Mouse (Mus musculus): ENCODE results near the gene Nfu1. TPM values are rescaled to one million over a fixed set of nuclear protein-coding genes. Genes with fewer than 3 reads are reported as not detected.
"Not testable (repeated sequence)": the region's sequence is repeated elsewhere in the genome, so short reads cannot be mapped to it uniquely, and the experiment has no call there.

Nfu1 gene
- polyA plus RNA-seq, 1 experiment from 2014 or later: 130 TPM

- not testable (repeated sequence) for H3K9ac ChIP-seq; H3K4me2 ChIP-seq; H3K9me3 ChIP-seq; H3K4me3 ChIP-seq; H3K27me3 ChIP-seq; ATAC-seq (ENCODE audit: low FRiP score); H3K27ac ChIP-seq; H3K4me1 ChIP-seq (replicated peaks)
- 90% methylated on average over 7 of the region's 7 CpGs for WGBS
- peaks cover 46% of the 10 kb centered on the region for H3K36me3 ChIP-seq
Observed at GRCm38 (mm10) chr6:87031310-87031709, 22.3 kb downstream of the Nfu1 start.

- 90% methylated on average over 3 of the region's 3 CpGs for WGBS
- H3K27me3 ChIP-seq: no peaks in the 10 kb centered on the region
- peaks cover 37% of the 10 kb centered on the region for H3K36me3 ChIP-seq
- no peak overlapping the region for H3K9ac ChIP-seq
- no peak overlapping the region for H3K27ac ChIP-seq
- H3K9me3 ChIP-seq: peaks cover 3% of the 10 kb centered on the region; the same call in 1 of the 2 replicates
- no peak overlapping the region for H3K4me3 ChIP-seq
- H3K4me1 ChIP-seq (replicated peaks): no peaks in the 10 kb centered on the region
- ATAC-seq (ENCODE audit: low FRiP score): no peak
- H3K4me2 ChIP-seq: no peak overlapping the region
Observed at GRCm38 (mm10) chr6:87032401-87032800, 23.4 kb downstream of the Nfu1 start.

DNA sequence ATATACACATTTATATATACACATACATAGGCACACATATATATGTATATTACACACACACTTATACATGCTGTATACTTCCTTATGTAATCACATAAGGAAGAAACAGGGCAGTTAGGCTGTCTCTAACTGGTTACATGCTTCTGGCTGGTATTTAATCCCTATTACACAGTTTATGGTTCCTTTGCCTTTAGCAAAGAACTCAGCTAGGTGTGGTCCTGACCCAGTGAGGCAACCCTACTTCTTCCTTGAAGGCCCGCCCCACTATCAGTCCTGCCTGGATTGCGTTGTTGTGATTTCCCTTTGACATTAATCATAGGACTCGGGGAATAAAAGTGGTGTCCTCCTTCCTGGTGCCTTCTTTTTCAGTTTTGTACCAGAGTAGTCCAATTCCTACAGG, 25.4 kb downstream of the Nfu1 start:
- Histone ChIP-seq H3K27ac (no peak overlapping the region), H3K36me3 (peaks cover 19% of the 10 kb centered on the region), H3K4me3 (no peak overlapping the region), H3K9ac (no peak overlapping the region), H3K27me3 (no peaks in the 10 kb centered on the region), H3K4me2 (no peak overlapping the region), H3K4me1 (replicated peaks) (no peaks in the 10 kb centered on the region), H3K9me3 (peaks cover 3% of the 10 kb centered on the region; the same call in 1 of the 2 replicates)
- WGBS: 95% methylated on average over 3 of the region's 3 CpGs
- ATAC-seq (ENCODE audit: low FRiP score): no peak

DNA sequence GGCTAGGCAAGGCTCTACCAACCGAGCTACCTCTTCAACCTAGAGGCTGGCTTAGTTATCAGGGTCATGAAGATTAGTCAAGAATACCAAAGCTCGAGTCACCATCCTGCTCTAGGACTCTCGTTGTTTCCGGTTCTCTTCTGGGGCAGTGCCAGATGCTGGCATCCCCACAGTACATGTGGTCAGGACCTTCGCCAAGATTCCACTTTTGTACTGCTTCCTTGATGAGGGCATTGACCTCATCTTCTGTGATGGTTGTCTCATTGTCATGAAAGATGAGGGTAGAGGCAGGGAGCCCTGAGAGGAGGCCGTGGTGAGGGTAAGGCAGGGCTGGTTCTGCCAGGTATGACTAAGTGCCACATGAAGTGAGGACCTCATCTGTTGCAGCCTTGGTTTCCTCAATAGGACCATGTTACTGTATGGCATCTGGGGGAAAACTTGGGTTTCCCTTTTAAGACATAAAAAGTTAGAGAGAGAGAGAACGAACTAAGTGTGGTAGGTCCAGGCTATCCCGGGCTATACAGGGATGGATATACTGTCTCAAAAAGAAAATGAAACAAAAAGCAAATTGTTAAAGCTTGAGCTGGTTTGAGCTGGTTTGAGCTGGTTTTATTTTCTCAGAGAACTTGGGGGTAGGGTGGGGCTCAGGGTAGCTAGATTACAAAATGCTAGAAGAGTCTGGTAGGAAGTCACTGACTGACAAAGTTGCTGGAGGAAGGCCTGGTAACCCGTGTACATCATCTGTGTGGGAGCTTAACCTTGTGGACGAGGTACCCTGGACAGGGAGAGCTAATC, 29.0 kb downstream of the Nfu1 start:
- 90% methylated on average over 10 of the region's 10 CpGs for WGBS
- peaks cover 7% of the 10 kb centered on the region; the same call in 1 of the 2 replicates for H3K4me1 ChIP-seq (replicated peaks)
- H3K36me3 ChIP-seq: no peaks in the 10 kb centered on the region
- H3K27ac ChIP-seq: no peak overlapping the region
- H3K4me3 ChIP-seq: no peak overlapping the region
- no peaks in the 10 kb centered on the region for H3K27me3 ChIP-seq
- no peak overlapping the region for H3K9ac ChIP-seq
- no peak overlapping the region for H3K4me2 ChIP-seq
- ATAC-seq (ENCODE audit: low FRiP score): no peak
- peaks cover 3% of the 10 kb centered on the region; the same call in 1 of the 2 replicates for H3K9me3 ChIP-seq

- H3K4me1 ChIP-seq (replicated peaks): peaks cover 16% of the 10 kb centered on the region
- H3K27me3 ChIP-seq: no peaks in the 10 kb centered on the region
- H3K36me3 ChIP-seq: no peaks in the 10 kb centered on the region
- ATAC-seq (ENCODE audit: low FRiP score): no peak
- WGBS: 93% methylated on average over 8 of the region's 8 CpGs
- H3K27ac ChIP-seq: no peak overlapping the region
- peaks cover 3% of the 10 kb centered on the region; the same call in 1 of the 2 replicates for H3K9me3 ChIP-seq
- no peak overlapping the region for H3K4me3 ChIP-seq
- no peak overlapping the region for H3K9ac ChIP-seq
- H3K4me2 ChIP-seq: no peak overlapping the region
Observed at GRCm38 (mm10) chr6:87039161-87039560, 30.1 kb downstream of the Nfu1 start.

DNA sequence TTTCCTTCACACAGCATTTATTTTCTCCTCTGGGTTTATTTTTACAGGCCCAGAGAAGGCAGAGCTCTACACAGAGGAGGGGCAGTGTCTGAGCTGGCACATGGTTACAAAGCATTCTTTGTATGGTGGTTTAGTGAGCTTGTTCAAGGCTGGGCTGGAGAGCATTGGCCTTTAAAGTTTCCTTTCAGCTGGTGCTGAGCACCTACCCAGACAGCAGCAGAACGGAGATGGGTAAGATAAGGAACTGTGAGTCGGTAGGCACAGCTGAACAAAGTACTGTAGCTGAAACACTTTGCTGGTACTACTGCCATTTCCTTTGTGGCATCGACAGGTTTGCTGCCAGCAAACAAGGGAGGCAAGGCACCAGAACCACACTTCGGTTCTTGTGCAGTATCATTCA, 31.9 kb downstream of the Nfu1 start:
- Histone ChIP-seq H3K4me1 (replicated peaks) (peaks cover 24% of the 10 kb centered on the region), H3K4me2 (no peak overlapping the region), H3K27ac (peak overlapping the region; percentile 56), H3K9me3 (peaks cover 3% of the 10 kb centered on the region; the same call in 1 of the 2 replicates), H3K27me3 (no peaks in the 10 kb centered on the region), H3K4me3 (no peak overlapping the region), H3K9ac (no peak overlapping the region), H3K36me3 (no peaks in the 10 kb centered on the region)
- ATAC-seq (ENCODE audit: low FRiP score): no peak
- WGBS: 88% methylated on average over 4 of the region's 4 CpGs

DNA sequence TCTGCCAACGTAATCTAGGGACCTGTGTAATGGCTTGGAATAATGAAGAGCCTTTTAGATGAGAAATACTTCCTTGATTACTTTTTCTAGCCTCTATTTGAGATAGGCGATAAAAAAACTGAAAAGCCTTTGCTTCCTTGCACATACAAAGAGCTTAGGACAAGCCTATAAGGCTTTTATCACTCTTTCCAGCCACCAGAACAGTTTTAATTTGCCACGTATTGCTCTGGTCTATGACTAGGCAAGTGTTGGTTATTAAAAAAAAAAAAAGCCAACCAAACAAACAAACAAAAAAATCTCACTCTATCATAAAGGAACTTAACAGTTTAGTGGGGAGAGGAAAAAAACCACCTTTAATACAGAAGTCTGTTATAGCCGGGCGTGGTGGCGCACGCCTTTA, 32.4 kb downstream of the Nfu1 start:
- ATAC-seq (ENCODE audit: low FRiP score): no peak
- Histone ChIP-seq H3K9ac (no peak overlapping the region), H3K36me3 (no peaks in the 10 kb centered on the region), H3K4me1 (replicated peaks) (peaks cover 28% of the 10 kb centered on the region), H3K27ac (peak overlapping the region; percentile 56; the same call in 1 of the 2 replicates), H3K9me3 (peaks cover 3% of the 10 kb centered on the region; the same call in 1 of the 2 replicates), H3K27me3 (no peaks in the 10 kb centered on the region), H3K4me2 (peak overlapping the region; percentile 64), H3K4me3 (peak overlapping the region; percentile 91)
- WGBS: 86% methylated on average over 7 of the region's 7 CpGs

DNA sequence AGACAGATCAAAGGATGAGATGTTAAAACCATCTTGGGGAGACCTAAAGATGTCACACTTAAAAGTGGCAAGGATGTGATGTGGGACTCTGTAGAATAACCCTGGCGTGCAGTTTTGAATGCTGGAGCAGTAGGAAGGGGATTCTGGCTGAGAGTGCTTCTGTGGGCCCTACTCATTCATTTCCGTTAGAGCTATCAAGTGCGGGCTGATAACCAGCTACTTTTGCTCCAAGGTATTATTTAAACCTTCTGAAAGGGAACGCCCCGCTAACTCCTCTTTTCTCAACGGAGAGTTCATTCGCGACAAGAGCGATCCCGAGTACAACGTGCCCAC, 32.9 kb downstream of the Nfu1 start:
- Histone ChIP-seq H3K27ac (peak overlapping the region; percentile 97), H3K4me2 (peak overlapping the region; percentile 64), H3K36me3 (no peaks in the 10 kb centered on the region), H3K9me3 (peaks cover 1% of the 10 kb centered on the region; the same call in 1 of the 2 replicates), H3K4me3 (peak overlapping the region; percentile 91), H3K4me1 (replicated peaks) (peaks cover 28% of the 10 kb centered on the region), H3K27me3 (no peaks in the 10 kb centered on the region), H3K9ac (peak overlapping the region; percentile 97)
- ATAC-seq (ENCODE audit: low FRiP score): 0 out of 2 replicates have a peak, but pooled peaks have one; percentile 4
- 1% methylated on average over 11 of the region's 11 CpGs for WGBS

GRCm38 (mm10) chr6:87042337-87043130, 33.5 kb downstream of the Nfu1 start, which contains the start of gene Gfpt1:
Gfpt1 (plus strand) TSS chr6:87042846.
- Histone ChIP-seq H3K27ac (peak within 1 kb of the TSS; percentile 97), H3K9me3 (no peaks in the 10 kb centered on the region), H3K36me3 (no peaks in the 10 kb centered on the region), H3K27me3 (no peaks in the 10 kb centered on the region), H3K4me3 (peak within 1 kb of the TSS; percentile 91), H3K4me1 (replicated peaks) (peaks cover 28% of the 10 kb centered on the region), H3K4me2 (peak within 1 kb of the TSS; percentile 64), H3K9ac (peak within 1 kb of the TSS; percentile 97)
- WGBS: under 1% methylated on average over 66 of the region's 68 CpGs
- peak; percentile 96 for ATAC-seq (ENCODE audit: low FRiP score)

DNA sequence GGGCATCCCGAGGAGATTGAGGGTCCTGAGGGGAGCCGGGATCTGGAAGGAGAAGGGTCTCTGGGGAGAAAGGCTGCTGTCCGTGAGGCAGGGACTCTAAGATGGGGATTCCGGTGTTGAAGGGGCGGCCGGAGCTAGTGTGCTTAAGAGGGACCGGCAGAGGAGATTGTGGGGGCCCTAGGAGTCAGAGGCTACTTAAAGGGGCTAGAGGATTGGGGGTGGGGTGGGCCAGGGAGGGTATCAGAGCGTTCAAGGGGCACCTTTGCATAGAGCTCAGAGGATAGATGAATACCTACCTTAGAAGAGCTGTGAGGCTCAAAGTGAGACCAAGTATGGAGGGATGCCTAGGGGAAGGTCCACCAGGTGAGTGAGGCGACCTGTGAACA, 34.1 kb downstream of the Nfu1 start:
- peak overlapping the region; percentile 97 for H3K27ac ChIP-seq
- no peaks in the 10 kb centered on the region for H3K27me3 ChIP-seq
- peak overlapping the region; percentile 91 for H3K4me3 ChIP-seq
- no peaks in the 10 kb centered on the region for H3K9me3 ChIP-seq
- H3K36me3 ChIP-seq: peaks cover 5% of the 10 kb centered on the region
- peak overlapping the region; percentile 64 for H3K4me2 ChIP-seq
- peak overlapping the region; percentile 97 for H3K9ac ChIP-seq
- 1% methylated on average over 9 of the region's 9 CpGs for WGBS
- H3K4me1 ChIP-seq (replicated peaks): peaks cover 28% of the 10 kb centered on the region
- ATAC-seq (ENCODE audit: low FRiP score): peak; percentile 61

GRCm38 (mm10) chr6:87044895-87045294, 35.9 kb downstream of the Nfu1 start:
- Histone ChIP-seq H3K4me3 (no peak overlapping the region), H3K27ac (no peak overlapping the region), H3K9ac (peak overlapping the region; percentile 5; the same call in 1 of the 2 replicates), H3K36me3 (peaks cover 12% of the 10 kb centered on the region), H3K9me3 (no peaks in the 10 kb centered on the region), H3K4me2 (no peak overlapping the region; the same call in 1 of the 2 replicates), H3K4me1 (replicated peaks) (peaks cover 28% of the 10 kb centered on the region), H3K27me3 (no peaks in the 10 kb centered on the region)
- 91% methylated on average over 2 of the region's 2 CpGs for WGBS
- ATAC-seq (ENCODE audit: low FRiP score): no peak

- no peak overlapping the region for H3K27ac ChIP-seq
- no peak overlapping the region for H3K4me3 ChIP-seq
- H3K36me3 ChIP-seq: peaks cover 12% of the 10 kb centered on the region
- no peaks in the 10 kb centered on the region for H3K27me3 ChIP-seq
- no peak for ATAC-seq (ENCODE audit: low FRiP score)
- H3K9me3 ChIP-seq: no peaks in the 10 kb centered on the region
- peaks cover 28% of the 10 kb centered on the region for H3K4me1 ChIP-seq (replicated peaks)
- no peak overlapping the region for H3K4me2 ChIP-seq
- no peak overlapping the region for H3K9ac ChIP-seq
- WGBS: 78% methylated on average over 3 of the region's 3 CpGs
Observed at GRCm38 (mm10) chr6:87045507-87045906, 36.5 kb downstream of the Nfu1 start.
